Mouse (Mus musculus) intestine, embryonic 15.5 days (tissue): ENCODE data around the gene Gtf2h2. TPM values are rescaled to one million over a fixed set of nuclear protein-coding genes. Genes with fewer than 3 reads are reported as not detected.
"Not testable (repeated sequence)": the region's sequence is repeated elsewhere in the genome, so short reads cannot be mapped to it uniquely, and the experiment has no call there.

Experiments
- ATAC-seq: fragments of 200-750 bp; cut with Nextera tagmentation; 2 replicates; pipeline ENCODE4 v1.8.0; 2017; ENCODE audit warnings: moderate TSS enrichment, moderate library complexity
- H3K27ac ChIP-seq: fragments of 300-500 bp; sonication (generic); 2 replicates; pipeline ENCODE4 v1.5.1; 2015; ENCODE audit warnings: mild to moderate bottlenecking, inconsistent platforms
- H3K27me3 ChIP-seq: fragments of 300-500 bp; sonication (generic); replicated peaks from 2 replicates; pipeline ENCODE4 v1.6.1; 2015; ENCODE audit warnings: inconsistent platforms
- H3K36me3 ChIP-seq: fragments of 300-500 bp; sonication (generic); 2 replicates; pipeline ENCODE4 v1.6.1; 2015; ENCODE audit warnings: inconsistent platforms
- H3K4me1 ChIP-seq: fragments of 300-500 bp; sonication (generic); replicated peaks from 2 replicates; pipeline ENCODE4 v1.6.1; 2015; ENCODE audit warnings: inconsistent platforms
- H3K4me2 ChIP-seq: fragments of 300-500 bp; sonication (generic); replicated peaks from 2 replicates; pipeline ENCODE4 v1.6.1; 2015; ENCODE audit warnings: mild to moderate bottlenecking, inconsistent platforms
- H3K4me3 ChIP-seq: fragments of 300-500 bp; sonication (generic); replicated peaks from 2 replicates; pipeline ENCODE4 v1.5.1; 2015; ENCODE audit warnings: inconsistent platforms
- H3K9ac ChIP-seq: fragments of 300-500 bp; sonication (generic); 2 replicates; pipeline ENCODE4 v1.6.1; 2015; ENCODE audit warnings: inconsistent platforms
- H3K9me3 ChIP-seq: fragments of 300-500 bp; sonication (generic); 2 replicates; pipeline ENCODE4 v1.6.1; 2016; ENCODE audit warnings: inconsistent platforms
- WGBS: fragments of 180-500 bp; shearing (Covaris S2); methylation state at CpG from one replicate; pipeline ENCODE4 v1.1.7; 2015; 5-methylcytosine and 5-hydroxymethylcytosine counted together
- polyA plus RNA-seq: library from polyadenylated mRNA; unstranded; fragments of >200 nt; fragmentation: Nextera tagmentation; extraction: Ambion mirVana; gene quantifications from 2 replicates; pipeline ENCODE4 v1.2.1, GENCODE M21; 2015

Gene Gtf2h2
- polyA plus RNA-seq, 1 experiment from 2014 or later = 78.8 TPM

- no peak overlapping the region for H3K4me2 ChIP-seq
- no peaks in the 10 kb centered on the region for H3K27me3 ChIP-seq
- 55% methylated on average over 12 of the region's 12 CpGs for WGBS
- peak; percentile 85 for ATAC-seq
- H3K4me3 ChIP-seq = no peak overlapping the region
- no peak overlapping the region for H3K9ac ChIP-seq
- no peaks in the 10 kb centered on the region for H3K36me3 ChIP-seq
- peak overlapping the region; percentile 81 for H3K27ac ChIP-seq
- H3K4me1 ChIP-seq = peaks cover 12% of the 10 kb centered on the region
- no peaks in the 10 kb centered on the region for H3K9me3 ChIP-seq
Observed at GRCm38 (mm10) chr13:100516213-100517105, 24.1 kb upstream of the Gtf2h2 start.

- no peak for ATAC-seq
- Histone ChIP-seq H3K9me3 (no peaks in the 10 kb centered on the region), H3K27me3 (no peaks in the 10 kb centered on the region), H3K4me3 (no peak overlapping the region), H3K4me1 (0 out of 2 replicates have a peak, but pooled peaks cover 6% of the 10 kb centered on the region), H3K36me3 (no peaks in the 10 kb centered on the region), H3K27ac (no peak overlapping the region), H3K9ac (no peak overlapping the region), H3K4me2 (no peak overlapping the region)
- WGBS = 86% methylated on average over 2 of the region's 2 CpGs
Observed at GRCm38 (mm10) chr13:100512792-100513191, 20.4 kb upstream of the Gtf2h2 start.

- no peak for ATAC-seq
- H3K9me3 ChIP-seq = no peaks in the 10 kb centered on the region
Observed at GRCm38 (mm10) chr13:100511860-100512364, 19.5 kb upstream of the Gtf2h2 start.

GRCm38 (mm10) chr13:100511146-100511859 lies 18.9 kb upstream of the Gtf2h2 start:
- 74% methylated on average over 7 of the region's 7 CpGs for WGBS
- ATAC-seq = no peak

More at GRCm38 (mm10) chr13:100511860-100512364, 19.5 kb upstream of the Gtf2h2 start:
- Histone ChIP-seq H3K9ac (no peak overlapping the region), H3K27ac (no peak overlapping the region), H3K4me1 (no peaks in the 10 kb centered on the region), H3K36me3 (no peaks in the 10 kb centered on the region), H3K4me2 (no peak overlapping the region), H3K27me3 (no peaks in the 10 kb centered on the region), H3K4me3 (no peak overlapping the region)
- WGBS = 73% methylated on average over 4 of the region's 4 CpGs

GRCm38 (mm10) chr13:100499625-100500024 lies 7.2 kb upstream of the Gtf2h2 start:
- not testable (repeated sequence) for H3K27ac ChIP-seq, H3K27me3 ChIP-seq, H3K4me1 ChIP-seq, H3K36me3 ChIP-seq, H3K4me2 ChIP-seq, H3K4me3 ChIP-seq, H3K9ac ChIP-seq, ATAC-seq, H3K9me3 ChIP-seq

More at GRCm38 (mm10) chr13:100511146-100511859, 18.9 kb upstream of the Gtf2h2 start:
- H3K4me3 ChIP-seq = no peak overlapping the region
- H3K27ac ChIP-seq = no peak overlapping the region
- no peaks in the 10 kb centered on the region for H3K27me3 ChIP-seq
- H3K36me3 ChIP-seq = no peaks in the 10 kb centered on the region
- no peak overlapping the region for H3K9ac ChIP-seq
- H3K4me2 ChIP-seq = no peak overlapping the region
- no peaks in the 10 kb centered on the region for H3K9me3 ChIP-seq
- no peaks in the 10 kb centered on the region for H3K4me1 ChIP-seq

- Histone ChIP-seq H3K4me1 (0 out of 2 replicates have a peak, but pooled peaks cover 5% of the 10 kb centered on the region), H3K27me3 (no peaks in the 10 kb centered on the region), H3K36me3 (no peaks in the 10 kb centered on the region), H3K9me3 (no peaks in the 10 kb centered on the region), H3K4me2 (no peak overlapping the region), H3K27ac (no peak overlapping the region), H3K4me3 (no peak overlapping the region), H3K9ac (no peak overlapping the region)
- WGBS = 77% methylated on average over 4 of the region's 4 CpGs
- ATAC-seq = no peak
Observed at GRCm38 (mm10) chr13:100495337-100495736, 3.0 kb upstream of the Gtf2h2 start.

GRCm38 (mm10) chr13:100494370-100494769 lies 2.0 kb upstream of the Gtf2h2 start:
- 60% methylated on average over 8 of the region's 8 CpGs for WGBS
- ATAC-seq = not testable (repeated sequence)

GRCm38 (mm10) chr13:100493313-100493712 lies 934 bp upstream of the Gtf2h2 start:
- no peak overlapping the region for H3K9ac ChIP-seq
- no peaks in the 10 kb centered on the region for H3K36me3 ChIP-seq
- no peaks in the 10 kb centered on the region for H3K9me3 ChIP-seq
- no peak overlapping the region for H3K4me2 ChIP-seq
- 0 out of 2 replicates have a peak, but pooled peaks cover 5% of the 10 kb centered on the region for H3K4me1 ChIP-seq
- no peak overlapping the region for H3K4me3 ChIP-seq
- ATAC-seq = peak; percentile 48
- H3K27me3 ChIP-seq = no peaks in the 10 kb centered on the region
- no peak overlapping the region for H3K27ac ChIP-seq
- 64% methylated on average over 8 of the region's 8 CpGs for WGBS

More at GRCm38 (mm10) chr13:100494370-100494769, 2.0 kb upstream of the Gtf2h2 start:
- not testable (repeated sequence) for H3K27ac ChIP-seq, H3K27me3 ChIP-seq, H3K4me2 ChIP-seq, H3K9ac ChIP-seq, H3K9me3 ChIP-seq, H3K36me3 ChIP-seq, H3K4me3 ChIP-seq, H3K4me1 ChIP-seq

- Histone ChIP-seq H3K9ac (peak overlapping the region; percentile 86), H3K9me3 (no peaks in the 10 kb centered on the region), H3K36me3 (0 out of 2 replicates have a peak, but pooled peaks cover 1% of the 10 kb centered on the region), H3K27ac (peak overlapping the region; percentile 89), H3K4me3 (peak overlapping the region; percentile 83), H3K4me2 (peak overlapping the region; percentile 57), H3K4me1 (0 out of 2 replicates have a peak, but pooled peaks cover 5% of the 10 kb centered on the region), H3K27me3 (no peaks in the 10 kb centered on the region)
- WGBS = 14% methylated on average over 6 of the region's 6 CpGs
- ATAC-seq = peak; percentile 9; the same call in 1 of the 2 replicates
Observed at GRCm38 (mm10) chr13:100491623-100492022, 756 bp downstream of the Gtf2h2 start.

- Histone ChIP-seq H3K4me1 (0 out of 2 replicates have a peak, but pooled peaks cover 5% of the 10 kb centered on the region), H3K4me2 (no peak overlapping the region), H3K9ac (no peak overlapping the region), H3K9me3 (no peaks in the 10 kb centered on the region), H3K36me3 (peaks cover 4% of the 10 kb centered on the region; the same call in 1 of the 2 replicates), H3K27me3 (no peaks in the 10 kb centered on the region), H3K27ac (no peak overlapping the region), H3K4me3 (no peak overlapping the region)
- WGBS = 84% methylated on average over 5 of the region's 5 CpGs
- no peak for ATAC-seq
Observed at GRCm38 (mm10) chr13:100490424-100490823, 2.0 kb downstream of the Gtf2h2 start.

GRCm38 (mm10) chr13:100483610-100484009 lies 8.8 kb downstream of the Gtf2h2 start:
- no peak for ATAC-seq
- no peak overlapping the region for H3K27ac ChIP-seq
- WGBS = 59% methylated on average over 7 of the region's 7 CpGs
- no peaks in the 10 kb centered on the region for H3K4me1 ChIP-seq
- peaks cover 14% of the 10 kb centered on the region for H3K36me3 ChIP-seq
- H3K27me3 ChIP-seq = no peaks in the 10 kb centered on the region
- H3K4me2 ChIP-seq = no peak overlapping the region
- H3K9ac ChIP-seq = no peak overlapping the region
- H3K4me3 ChIP-seq = no peak overlapping the region
- H3K9me3 ChIP-seq = no peaks in the 10 kb centered on the region
